Mouse (Mus musculus) C2C12 (cell line): Measurements from ENCODE around the gene Nectin1.

Experiments
- CEBPB ChIP-seq: IDR thresholded peaks from one replicate; pipeline ENCODE4 v1.6.1; 2011; ENCODE audit warnings: low read depth, mild to moderate bottlenecking, control low read depth, moderate library complexity
- CTCF ChIP-seq: IDR thresholded peaks from one replicate; pipeline ENCODE4 v1.5.1; 2011; ENCODE audit not compliant: control insufficient read depth, insufficient read depth, insufficient read length
- FOSL1 ChIP-seq: IDR thresholded peaks from one replicate; pipeline ENCODE4 v1.8.0; 2011; ENCODE audit warnings: mild to moderate bottlenecking, low read length; ENCODE audit not compliant: poor library complexity, insufficient read depth, severe bottlenecking
- MAX ChIP-seq: IDR thresholded peaks from one replicate; pipeline ENCODE4 v1.6.1; 2011; ENCODE audit warnings: mild to moderate bottlenecking, control low read depth
- MYOD1 ChIP-seq: IDR thresholded peaks from one replicate; pipeline ENCODE4 v1.6.1; 2011; ENCODE audit warnings: low read depth; ENCODE audit not compliant: control insufficient read depth, insufficient read length
- MYOG ChIP-seq: IDR thresholded peaks from one replicate; pipeline ENCODE4 v1.6.1; 2011; ENCODE audit not compliant: control insufficient read depth, insufficient read length; ENCODE audit errors: extremely low read depth
- USF1 ChIP-seq: IDR thresholded peaks from one replicate; pipeline ENCODE4 v1.6.1; 2011; ENCODE audit warnings: low read depth, mild to moderate bottlenecking, control low read depth, moderate library complexity

DNA sequence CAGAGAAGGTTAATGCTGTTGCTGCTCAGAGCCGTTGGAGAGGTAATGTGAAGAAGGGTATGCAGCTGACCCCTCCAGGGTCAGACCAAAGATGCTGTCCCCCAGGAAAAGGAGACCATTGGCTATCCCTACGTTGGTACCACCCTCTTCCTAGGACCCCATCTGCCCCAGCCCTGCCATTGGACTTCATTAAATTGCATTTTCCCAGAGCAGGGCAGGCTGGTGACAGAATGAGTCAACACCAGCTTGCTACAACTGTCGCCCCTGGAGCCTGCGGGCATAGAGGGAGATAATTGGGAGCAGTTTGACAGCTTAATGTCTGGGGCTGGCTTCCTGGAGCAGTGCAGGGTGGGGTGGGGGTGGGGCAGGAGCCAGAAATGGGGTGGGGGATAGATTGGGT, 25.0 kb downstream of the Nectin1 start:
- TF ChIP-seq CTCF (no peak), MAX (no peak), USF1 (no peak), MYOG (no peak), MYOD1 (no peak), FOSL1 (no peak), CEBPB (no peak)
